Mouse (Mus musculus) G1E (cell line): ENCODE measurements around the gene Sept5. TPM values are rescaled to one million over a fixed set of nuclear protein-coding genes. Genes with fewer than 3 reads are reported as not detected.

ENCODE experiments used
- ATAC-seq: 2 replicates; pipeline ENCODE4 v1.8.0; 2016; ENCODE audit warnings: mild to moderate bottlenecking; ENCODE audit not compliant: insufficient number of reproducible peaks, poor library complexity, low FRiP score, severe bottlenecking; ENCODE audit errors: extremely low read depth
- DNase-seq: peaks from one replicate; pipeline ENCODE4 v3.0.0; 2012; ENCODE audit warnings: low spot score
- H3K27me3 ChIP-seq: 2 replicates; pipeline ENCODE4 v1.6.1; 2012; ENCODE audit warnings: mild to moderate bottlenecking, low read length, inconsistent platforms; ENCODE audit not compliant: insufficient read depth
- H3K36me3 ChIP-seq: replicated peaks from 2 replicates; pipeline ENCODE3; 2012; ENCODE audit warnings: mild to moderate bottlenecking, inconsistent platforms
- H3K4me1 ChIP-seq: 2 replicates; pipeline ENCODE4 v1.6.1; 2012; ENCODE audit warnings: low read depth, low read length, inconsistent platforms, mixed read lengths; ENCODE audit not compliant: insufficient read depth
- H3K4me3 ChIP-seq: 2 replicates; pipeline ENCODE4 v1.5.1; 2012; ENCODE audit warnings: low read depth, mild to moderate bottlenecking, inconsistent platforms, low read length, moderate library complexity, mixed read lengths
- H3K9me3 ChIP-seq: replicated peaks from 2 replicates; pipeline ENCODE4 v1.6.1; 2012; ENCODE audit warnings: inconsistent platforms
- CTCF ChIP-seq: IDR thresholded peaks from 2 replicates; pipeline ENCODE4 v1.5.1; 2012; ENCODE audit warnings: low read depth, low read length, inconsistent platforms, mixed read lengths
- GATA1 ChIP-seq: IDR thresholded peaks from 2 replicates; pipeline ENCODE4 v1.6.1; 2012; ENCODE audit warnings: borderline replicate concordance, low read length, inconsistent platforms, mixed read lengths
- GATA2 ChIP-seq: IDR thresholded peaks from 2 replicates; pipeline ENCODE4 v1.6.1; 2012; ENCODE audit warnings: low read depth, low read length, inconsistent platforms, borderline replicate concordance
- POLR2AphosphoS5 ChIP-seq: IDR thresholded peaks from 2 replicates; pipeline ENCODE4 v1.6.1; 2012; ENCODE audit warnings: low read depth, low read length, inconsistent platforms; ENCODE audit not compliant: insufficient replicate concordance
- TAL1 ChIP-seq: conservative IDR thresholded peaks from 2 replicates; pipeline ENCODE4 v1.6.1; 2012; ENCODE audit warnings: low read depth, low read length, inconsistent platforms, mixed read lengths
- polyA plus RNA-seq: library from polyadenylated mRNA; stranded (reverse); fragments of >175 nt; gene quantifications from 2 replicates; pipeline ENCODE4 v1.2.3, GENCODE M21; 2012
- total RNA-seq, 2 experiments: library from RNA; stranded (forward) in 1 of 2; stranded (reverse) in 1 of 2; fragments of 200-1000 nt in 1 of 2; fragments of >200 nt in 1 of 2; fragmentation: Nextera tagmentation in 1 of 2; gene quantifications; 2 replicates each; pipeline ENCODE4 v1.2.3; 2014 to 2017

Gene Sept5
- total and polyA plus RNA-seq, 3 experiments: 0.05 TPM; not detected in 2

GRCm38 (mm10) chr16:18627163-18627562 lies 2.6 kb downstream of the Sept5 start:
- no peak for DNase-seq
- Histone ChIP-seq H3K4me3 (no peak overlapping the region), H3K27me3 (peaks cover 38% of the 10 kb centered on the region), H3K4me1 (no peaks in the 10 kb centered on the region), H3K36me3 (no peaks in the 10 kb centered on the region), H3K9me3 (peaks cover 29% of the 10 kb centered on the region)
- ATAC-seq: no peak
- no peak for TF ChIP-seq TAL1
- TF ChIP-seq GATA1: no peak
- no peak for TF ChIP-seq POLR2AphosphoS5
- TF ChIP-seq GATA2: no peak
- TF ChIP-seq CTCF: no peak

GRCm38 (mm10) chr16:18626376-18626878 lies 3.3 kb downstream of the Sept5 start, which contains the start of gene Gm49601:
Gene Gm49601, minus strand, starts transcription at chr16:18626427.
- H3K27me3 ChIP-seq: peaks cover 42% of the 10 kb centered on the region
- peak within 1 kb of the TSS; percentile 7; the same call in 1 of the 2 replicates for H3K4me3 ChIP-seq
- no peak for ATAC-seq
- no peak for DNase-seq
- H3K36me3 ChIP-seq: no peaks in the 10 kb centered on the region
- TF ChIP-seq GATA2 (no peak), GATA1 (no peak), POLR2AphosphoS5 (no peak), TAL1 (no peak), CTCF (no peak)
- peaks cover 36% of the 10 kb centered on the region for H3K9me3 ChIP-seq
- H3K4me1 ChIP-seq: no peaks in the 10 kb centered on the region

DNA sequence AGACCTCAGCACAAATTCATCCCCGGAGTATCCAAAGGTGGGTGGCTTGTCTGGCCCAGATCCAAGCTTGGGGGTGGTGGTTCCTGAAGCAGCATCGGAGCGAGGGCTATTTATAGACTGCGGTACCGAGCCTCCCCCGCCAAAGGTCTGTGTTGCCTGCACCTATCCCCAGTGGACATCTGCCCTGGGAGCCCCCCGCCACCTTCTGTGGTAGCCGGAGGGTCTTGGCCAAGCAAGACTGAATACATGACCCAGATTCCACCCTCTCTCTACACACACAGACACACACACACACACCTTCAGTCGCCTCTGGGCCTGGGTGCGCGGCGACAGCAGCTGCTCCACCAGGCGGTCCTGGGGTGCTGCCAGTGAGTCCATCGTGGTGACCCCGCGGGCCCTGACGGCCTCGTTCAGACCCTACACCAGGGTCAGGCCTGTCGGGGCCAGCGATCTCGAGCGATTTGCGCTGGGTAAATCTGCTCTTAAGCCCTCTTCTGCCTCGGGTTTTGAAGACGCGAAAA lies 3.9 kb downstream of the Sept5 start:
- Histone ChIP-seq H3K4me1 (no peaks in the 10 kb centered on the region), H3K4me3 (0 out of 2 replicates have a peak overlapping the region, but pooled peaks have one; percentile 4), H3K9me3 (peaks cover 41% of the 10 kb centered on the region), H3K36me3 (no peaks in the 10 kb centered on the region), H3K27me3 (peaks cover 47% of the 10 kb centered on the region)
- DNase-seq (no peak), ATAC-seq (no peak)
- TF ChIP-seq GATA2 (no peak), GATA1 (no peak), CTCF (no peak), POLR2AphosphoS5 (no peak), TAL1 (no peak)

DNA sequence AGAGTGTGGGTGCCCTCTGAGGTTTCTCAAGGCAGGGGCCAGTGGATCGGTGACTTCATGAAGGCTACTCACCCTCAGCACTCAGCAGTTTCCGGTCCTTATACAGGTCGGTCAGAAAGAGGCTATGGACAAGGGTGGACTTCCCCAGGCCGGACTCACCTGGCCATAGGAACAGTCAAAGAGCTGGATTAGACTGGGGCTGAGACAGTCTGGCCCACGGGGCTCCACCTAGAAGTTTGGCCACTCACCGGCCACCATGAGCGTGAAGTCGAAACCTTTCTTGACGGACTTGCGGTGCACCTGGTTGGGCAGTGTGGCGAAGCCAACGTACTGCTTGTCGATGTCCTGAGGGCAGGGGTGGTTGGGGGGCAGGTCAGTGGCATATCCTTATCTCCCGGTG lies 4.7 kb downstream of the Sept5 start:
- no peak for ATAC-seq
- TF ChIP-seq GATA1: no peak
- no peak for TF ChIP-seq GATA2
- no peak for TF ChIP-seq CTCF
- no peak for TF ChIP-seq POLR2AphosphoS5
- no peak for TF ChIP-seq TAL1
- H3K4me1 ChIP-seq: no peaks in the 10 kb centered on the region
- peaks cover 45% of the 10 kb centered on the region for H3K27me3 ChIP-seq
- H3K4me3 ChIP-seq: no peak overlapping the region
- no peak for DNase-seq
- no peaks in the 10 kb centered on the region for H3K36me3 ChIP-seq
- H3K9me3 ChIP-seq: peaks cover 43% of the 10 kb centered on the region

DNA sequence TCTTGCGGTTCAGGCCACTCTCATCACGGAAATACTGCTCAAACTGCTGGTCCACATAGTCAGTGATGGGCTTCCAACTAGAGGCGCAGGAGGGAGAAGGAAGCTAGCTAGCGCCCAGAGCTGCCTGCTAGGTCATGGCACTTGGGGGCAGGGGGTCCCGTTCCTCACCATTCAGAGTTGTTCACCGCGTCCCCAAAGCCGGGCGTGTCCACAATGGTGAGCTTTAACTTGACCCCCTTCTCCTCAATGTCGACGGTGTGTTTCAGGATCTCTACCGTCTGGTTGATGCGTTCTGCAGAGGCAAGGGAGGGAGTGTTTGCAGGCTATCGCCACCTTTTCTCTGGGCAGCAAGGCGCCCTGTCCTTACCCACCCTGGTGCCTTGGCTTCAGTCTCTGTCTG lies 5.1 kb downstream of the Sept5 start:
- peaks cover 43% of the 10 kb centered on the region for H3K9me3 ChIP-seq
- DNase-seq (no peak), ATAC-seq (no peak)
- TF ChIP-seq GATA1 (no peak), CTCF (no peak), TAL1 (no peak), GATA2 (no peak), POLR2AphosphoS5 (no peak)
- peaks cover 47% of the 10 kb centered on the region; the same call in 1 of the 2 replicates for H3K27me3 ChIP-seq
- H3K36me3 ChIP-seq: no peaks in the 10 kb centered on the region
- no peaks in the 10 kb centered on the region for H3K4me1 ChIP-seq
- no peak overlapping the region for H3K4me3 ChIP-seq

DNA sequence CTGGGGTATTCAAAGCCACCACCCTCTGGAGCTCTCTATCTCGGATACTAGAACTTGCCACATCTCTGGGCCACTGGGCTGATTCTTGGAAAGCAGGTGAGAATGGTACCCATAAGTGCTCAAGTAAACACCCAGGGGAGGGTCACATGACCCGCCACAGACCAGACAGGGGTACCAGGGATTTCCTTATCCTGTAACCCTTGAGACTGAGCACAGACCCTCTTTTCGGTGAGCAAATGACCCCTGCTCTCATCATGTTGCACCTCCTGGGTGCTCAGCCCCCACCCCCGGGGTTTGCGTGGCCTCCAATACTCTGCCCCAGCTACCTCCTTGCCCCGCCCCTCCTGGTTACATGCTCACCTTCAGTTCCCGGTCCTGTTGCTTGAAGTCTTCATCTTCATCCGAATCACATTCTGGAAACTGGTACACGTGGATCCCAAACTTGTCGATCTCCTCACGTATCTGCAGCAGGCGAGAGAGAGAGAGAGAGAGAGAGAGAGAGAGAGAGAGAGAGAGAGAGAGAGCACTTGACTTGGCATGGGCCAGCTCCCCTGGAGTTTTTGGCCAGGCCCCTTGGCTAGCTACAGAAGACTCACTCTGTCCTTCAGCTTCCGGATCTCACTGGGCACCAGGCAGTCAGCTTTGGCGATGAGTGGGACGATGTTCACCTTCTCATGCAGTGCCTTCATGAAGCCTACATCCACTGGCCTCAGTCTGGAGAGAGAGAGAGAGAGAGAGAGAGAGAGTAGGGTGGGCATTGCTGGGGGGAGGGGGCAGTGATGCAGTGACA lies 5.8 kb downstream of the Sept5 start:
- H3K4me3 ChIP-seq: no peak overlapping the region
- no peaks in the 10 kb centered on the region for H3K4me1 ChIP-seq
- H3K9me3 ChIP-seq: peaks cover 39% of the 10 kb centered on the region
- ATAC-seq: no peak
- no peaks in the 10 kb centered on the region for H3K36me3 ChIP-seq
- no peak for DNase-seq
- no peak for TF ChIP-seq GATA1
- no peak for TF ChIP-seq TAL1
- TF ChIP-seq GATA2: no peak
- no peak for TF ChIP-seq CTCF
- TF ChIP-seq POLR2AphosphoS5: no peak
- peaks cover 47% of the 10 kb centered on the region; the same call in 1 of the 2 replicates for H3K27me3 ChIP-seq
